Mouse (Mus musculus) heart, postnatal 14 days (tissue): ENCODE results near the gene Ccdc184. TPM values are rescaled to one million over a fixed set of nuclear protein-coding genes. Genes with fewer than 3 reads are reported as not detected.

ENCODE experiments used
- DNase-seq, 2 experiments: peaks; one replicate each; pipeline ENCODE4 v3.0.0; 2021 to 2022
- intact Hi-C: fragments of 180-260 bp; cut with DNase I; formaldehyde crosslinking; loops from one replicate; pipeline ENCODE4 v1.15.1; 2025
- total RNA-seq, 2 experiments: library from RNA; stranded (reverse); gene quantifications; 2 replicates each; pipeline ENCODE4 v1.2.3; 2021

The Ccdc184 gene
- total RNA-seq, 2 experiments from 2014 or later = 1.0 to 1.3 TPM

- DNase-seq = no peak
- intact Hi-C loops = no loop called here
Measured at GRCm38 (mm10) chr15:98195442-98195841, 28.5 kb downstream of the Ccdc184 start, which contains the start of gene Olfr288. Gene Olfr288, minus strand, starts transcription at chr15:98195542.

GRCm38 (mm10) chr15:98209676-98210075, 42.7 kb downstream of the Ccdc184 start:
- intact Hi-C loops = no loop called here
- DNase-seq = no peak

- no peak for DNase-seq
- intact Hi-C loops = no loop called here
Measured at GRCm38 (mm10) chr15:98213336-98213870, 46.4 kb downstream of the Ccdc184 start.

GRCm38 (mm10) chr15:98214130-98214529, 47.2 kb downstream of the Ccdc184 start:
- intact Hi-C loops = no loop called here
- no peak for DNase-seq

Other genes starting within 250 kb of the Ccdc184 start
- gene Tmem106c, start 203.0 kb upstream of the Ccdc184 start, total RNA-seq = 10 to 100 TPM; 12.4 to 12.7 TPM
- 1 to 10 TPM in 1 of 2 experiments, under 1 TPM in 1; 0.41 to 1.0 TPM for gene Col2a1, start 162.5 kb upstream of the Ccdc184 start, total RNA-seq
- 100 to 1,000 TPM; 739 to 748 TPM for gene Pfkm, start 74.6 kb upstream of the Ccdc184 start, total RNA-seq
- 10 to 100 TPM; 12.9 to 13.7 TPM for gene Senp1, start 73.4 kb upstream of the Ccdc184 start, total RNA-seq
- 100 to 1,000 TPM in 1 of 2 experiments, 10 to 100 TPM in 1; 99.8 to 111 TPM for gene Asb8, start 1.5 kb upstream of the Ccdc184 start, total RNA-seq
- not detected for gene Olfr288, start 28.4 kb downstream of the Ccdc184 start, total RNA-seq
- not detected for gene Gm44579, start 53.8 kb downstream of the Ccdc184 start, total RNA-seq
- not detected for gene Olfr287, start 53.9 kb downstream of the Ccdc184 start, total RNA-seq
- not detected for gene Olfr286, start 67.3 kb downstream of the Ccdc184 start, total RNA-seq
- gene H1fnt, start 90.1 kb downstream of the Ccdc184 start, total RNA-seq = not detected
- 1 to 10 TPM; 5.8 to 6.3 TPM for gene Zfp641, start 129.0 kb downstream of the Ccdc184 start, total RNA-seq
- not detected for gene Olfr285, start 150.2 kb downstream of the Ccdc184 start, total RNA-seq
- gene Olfr284, start 173.8 kb downstream of the Ccdc184 start, total RNA-seq = not detected
- gene Olfr283, start 213.8 kb downstream of the Ccdc184 start, total RNA-seq = not detected